Mouse (Mus musculus): ENCODE results near the gene Eef1akmt2. TPM values are rescaled to one million over a fixed set of nuclear protein-coding genes. Genes with fewer than 3 reads are reported as not detected.

Gene Eef1akmt2
- polyA plus RNA-seq, 1 experiment from 2014 or later: 74.1 TPM

DNA sequence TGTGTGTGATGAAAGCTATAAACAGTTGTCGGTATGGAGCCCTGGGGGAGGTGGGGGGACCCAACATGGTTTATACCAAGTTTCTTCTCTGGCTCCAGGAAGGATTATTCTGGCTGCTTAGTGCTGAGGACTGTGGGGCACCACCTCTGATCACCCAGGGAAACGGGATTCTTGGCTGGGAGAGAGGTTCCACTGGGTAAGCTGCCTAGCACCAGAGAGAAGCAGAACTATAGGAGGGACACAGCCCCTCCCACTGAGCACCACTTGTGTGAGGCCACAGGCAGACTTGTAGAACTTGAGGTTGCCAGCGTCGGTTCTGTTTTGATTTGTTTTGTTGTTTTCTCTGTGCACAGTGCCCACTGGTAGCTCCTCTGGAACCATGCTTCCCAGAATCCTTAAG, 1.5 kb upstream of the Eef1akmt2 start:
- WGBS: 55% methylated on average over 4 of the region's 4 CpGs
- Histone ChIP-seq H3K4me2 (replicated peaks; ENCODE audit: low read depth, low read length) (no peak overlapping the region), H3K27ac (ENCODE audit: low read length) (no peak overlapping the region), H3K9ac (replicated peaks; ENCODE audit: low read depth, low read length) (no peak overlapping the region), H3K4me3 (ENCODE audit: low read depth, low read length) (no peak overlapping the region), H3K36me3 (ENCODE audit: control insufficient read depth, insufficient read depth, low read length) (peaks cover 7% of the 10 kb centered on the region), H3K27me3 (ENCODE audit: control insufficient read depth, insufficient read depth, low read length) (no peaks in the 10 kb centered on the region), H3K9me3 (ENCODE audit: control insufficient read depth, low read depth, low read length) (no peaks in the 10 kb centered on the region), H3K4me1 (ENCODE audit: control insufficient read depth, insufficient read depth, low read length) (no peaks in the 10 kb centered on the region)
- no peak for ATAC-seq (ENCODE audit: insufficient number of reproducible peaks, insufficient read depth, low FRiP score, low read depth)

DNA sequence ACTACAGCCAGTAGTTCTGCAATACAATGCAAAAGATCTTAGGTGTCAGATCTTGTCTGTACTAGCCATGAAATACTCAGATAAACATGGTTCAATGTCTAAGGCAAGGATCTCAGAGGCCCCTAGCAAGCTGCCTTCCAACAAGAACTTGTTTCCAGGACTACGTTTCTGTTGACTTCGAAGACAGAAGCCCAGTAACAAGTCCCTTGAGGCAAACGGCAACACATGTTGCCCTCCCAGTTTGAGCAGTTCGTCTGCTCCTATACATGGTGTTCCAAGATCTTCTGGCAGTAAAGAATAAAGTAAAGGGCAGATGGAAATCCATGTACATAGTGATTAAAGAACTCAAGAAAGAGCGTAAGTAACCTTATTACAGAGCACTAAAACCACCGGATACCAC, 888 bp upstream of the Eef1akmt2 start:
- ATAC-seq (ENCODE audit: insufficient number of reproducible peaks, insufficient read depth, low FRiP score, low read depth): no peak
- H3K36me3 ChIP-seq (ENCODE audit: control insufficient read depth, insufficient read depth, low read length): peaks cover 11% of the 10 kb centered on the region
- no peak overlapping the region for H3K9ac ChIP-seq (replicated peaks; ENCODE audit: low read depth, low read length)
- WGBS: 92% methylated on average over 6 of the region's 6 CpGs
- H3K4me2 ChIP-seq (replicated peaks; ENCODE audit: low read depth, low read length): no peak overlapping the region
- no peaks in the 10 kb centered on the region for H3K4me1 ChIP-seq (ENCODE audit: control insufficient read depth, insufficient read depth, low read length)
- no peaks in the 10 kb centered on the region for H3K9me3 ChIP-seq (ENCODE audit: control insufficient read depth, low read depth, low read length)
- no peak overlapping the region for H3K27ac ChIP-seq (ENCODE audit: low read length)
- H3K4me3 ChIP-seq (ENCODE audit: low read depth, low read length): no peak overlapping the region
- H3K27me3 ChIP-seq (ENCODE audit: control insufficient read depth, insufficient read depth, low read length): no peaks in the 10 kb centered on the region

DNA sequence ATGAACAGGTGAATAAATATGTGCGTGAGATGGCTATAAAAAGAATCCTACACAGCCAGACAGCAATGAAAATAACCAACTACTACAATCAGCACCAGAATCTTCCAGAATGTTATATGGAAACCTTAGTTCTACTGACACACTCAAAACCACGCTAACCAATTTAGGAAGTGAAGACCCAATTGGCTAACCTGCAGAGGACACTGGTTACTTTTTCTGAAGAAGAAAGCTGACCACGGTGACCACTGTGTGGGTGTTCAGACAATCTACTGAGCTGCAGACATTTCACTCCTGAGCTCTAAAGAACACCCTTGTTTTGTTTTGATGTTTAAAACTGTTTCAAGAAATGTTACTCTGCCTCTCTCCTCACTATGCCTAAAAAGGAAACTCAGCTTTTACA, 9.3 kb downstream of the Eef1akmt2 start:
- Histone ChIP-seq H3K9ac (replicated peaks; ENCODE audit: low read depth, low read length) (no peak overlapping the region), H3K4me3 (ENCODE audit: low read depth, low read length) (no peak overlapping the region), H3K9me3 (ENCODE audit: control insufficient read depth, low read depth, low read length) (no peaks in the 10 kb centered on the region), H3K27ac (ENCODE audit: low read length) (no peak overlapping the region), H3K36me3 (ENCODE audit: control insufficient read depth, insufficient read depth, low read length) (peaks cover 13% of the 10 kb centered on the region), H3K27me3 (ENCODE audit: control insufficient read depth, insufficient read depth, low read length) (no peaks in the 10 kb centered on the region), H3K4me2 (replicated peaks; ENCODE audit: low read depth, low read length) (no peak overlapping the region), H3K4me1 (ENCODE audit: control insufficient read depth, insufficient read depth, low read length) (no peaks in the 10 kb centered on the region)
- 93% methylated on average over 3 of the region's 3 CpGs for WGBS
- no peak for ATAC-seq (ENCODE audit: insufficient number of reproducible peaks, insufficient read depth, low FRiP score, low read depth)

DNA sequence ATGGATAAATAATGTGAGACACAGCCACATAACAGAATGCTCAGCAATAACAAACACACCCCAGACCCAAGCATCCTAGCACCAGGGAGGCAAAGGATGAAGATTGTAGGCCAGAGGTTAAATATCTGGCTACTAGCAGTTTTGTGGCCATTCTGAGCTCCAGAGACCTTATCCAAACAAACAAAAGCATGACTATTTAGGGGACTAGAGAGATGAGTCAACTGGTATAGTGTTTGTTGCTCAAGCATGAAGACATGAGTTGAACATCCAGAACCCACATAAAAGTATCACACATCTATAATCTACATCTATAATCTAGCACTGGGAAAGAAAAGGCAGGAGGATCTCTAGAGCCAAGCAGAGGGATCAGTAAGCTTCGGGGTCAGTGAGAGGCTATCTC, 10.0 kb downstream of the Eef1akmt2 start:
- H3K4me3 ChIP-seq (ENCODE audit: low read depth, low read length): no peak overlapping the region
- no peaks in the 10 kb centered on the region for H3K27me3 ChIP-seq (ENCODE audit: control insufficient read depth, insufficient read depth, low read length)
- H3K4me1 ChIP-seq (ENCODE audit: control insufficient read depth, insufficient read depth, low read length): no peaks in the 10 kb centered on the region
- 93% methylated on average over 1 of the region's 1 CpGs for WGBS
- no peaks in the 10 kb centered on the region for H3K9me3 ChIP-seq (ENCODE audit: control insufficient read depth, low read depth, low read length)
- no peak overlapping the region for H3K4me2 ChIP-seq (replicated peaks; ENCODE audit: low read depth, low read length)
- no peak overlapping the region for H3K27ac ChIP-seq (ENCODE audit: low read length)
- no peak for ATAC-seq (ENCODE audit: insufficient number of reproducible peaks, insufficient read depth, low FRiP score, low read depth)
- H3K9ac ChIP-seq (replicated peaks; ENCODE audit: low read depth, low read length): no peak overlapping the region
- H3K36me3 ChIP-seq (ENCODE audit: control insufficient read depth, insufficient read depth, low read length): peaks cover 8% of the 10 kb centered on the region

DNA sequence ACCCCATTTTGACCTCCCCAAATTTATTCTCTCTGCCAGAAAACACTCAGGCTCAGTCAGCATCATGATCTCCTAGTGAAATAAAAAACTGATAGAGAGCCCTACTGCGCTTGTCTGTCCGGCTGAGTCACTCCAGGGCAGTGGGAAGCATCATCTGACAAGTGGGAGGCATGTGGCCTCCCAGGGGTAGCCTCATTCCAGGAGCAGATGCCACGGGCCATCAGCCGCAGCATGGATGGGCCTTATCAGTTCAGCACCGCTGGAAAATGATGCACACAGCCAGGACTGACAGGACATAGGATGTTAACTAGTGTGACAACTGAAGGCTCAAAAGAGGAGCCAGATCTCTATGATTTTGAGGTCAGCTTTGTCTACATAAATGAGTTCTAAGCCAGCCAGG, 11.2 kb downstream of the Eef1akmt2 start:
- H3K9ac ChIP-seq (replicated peaks; ENCODE audit: low read depth, low read length): no peak overlapping the region
- no peak for ATAC-seq (ENCODE audit: insufficient number of reproducible peaks, insufficient read depth, low FRiP score, low read depth)
- peaks cover 9% of the 10 kb centered on the region for H3K36me3 ChIP-seq (ENCODE audit: control insufficient read depth, insufficient read depth, low read length)
- no peaks in the 10 kb centered on the region for H3K9me3 ChIP-seq (ENCODE audit: control insufficient read depth, low read depth, low read length)
- no peak overlapping the region for H3K4me2 ChIP-seq (replicated peaks; ENCODE audit: low read depth, low read length)
- no peak overlapping the region for H3K27ac ChIP-seq (ENCODE audit: low read length)
- 82% methylated on average over 5 of the region's 5 CpGs for WGBS
- no peaks in the 10 kb centered on the region for H3K27me3 ChIP-seq (ENCODE audit: control insufficient read depth, insufficient read depth, low read length)
- H3K4me3 ChIP-seq (ENCODE audit: low read depth, low read length): no peak overlapping the region
- H3K4me1 ChIP-seq (ENCODE audit: control insufficient read depth, insufficient read depth, low read length): no peaks in the 10 kb centered on the region

DNA sequence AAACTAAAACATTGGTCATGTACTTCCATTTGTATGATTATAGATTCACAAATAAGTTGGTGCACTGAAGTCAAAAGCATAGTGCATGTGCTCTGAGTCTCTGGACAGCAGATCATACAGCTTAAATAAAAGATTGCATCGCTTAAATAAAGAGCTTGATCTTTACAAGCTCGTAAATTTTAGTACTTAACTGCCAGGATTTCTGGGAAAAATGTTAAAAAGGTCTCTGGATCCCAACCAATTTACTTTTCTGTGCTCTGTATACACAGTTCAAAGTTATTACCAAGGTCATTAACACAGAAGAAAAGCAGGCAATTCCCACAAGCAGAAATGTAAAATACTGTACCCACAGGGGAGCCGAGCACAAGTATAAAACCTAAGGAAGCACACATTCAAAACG, 21.5 kb downstream of the Eef1akmt2 start:
- no peak for ATAC-seq (ENCODE audit: insufficient number of reproducible peaks, insufficient read depth, low FRiP score, low read depth)
- H3K4me2 ChIP-seq (replicated peaks; ENCODE audit: low read depth, low read length): no peak overlapping the region
- no peaks in the 10 kb centered on the region for H3K27me3 ChIP-seq (ENCODE audit: control insufficient read depth, insufficient read depth, low read length)
- 74% methylated on average over 4 of the region's 4 CpGs for WGBS
- no peaks in the 10 kb centered on the region for H3K4me1 ChIP-seq (ENCODE audit: control insufficient read depth, insufficient read depth, low read length)
- no peaks in the 10 kb centered on the region for H3K9me3 ChIP-seq (ENCODE audit: control insufficient read depth, low read depth, low read length)
- H3K27ac ChIP-seq (ENCODE audit: low read length): no peak overlapping the region
- H3K36me3 ChIP-seq (ENCODE audit: control insufficient read depth, insufficient read depth, low read length): peaks cover 19% of the 10 kb centered on the region
- H3K9ac ChIP-seq (replicated peaks; ENCODE audit: low read depth, low read length): no peak overlapping the region
- H3K4me3 ChIP-seq (ENCODE audit: low read depth, low read length): no peak overlapping the region

DNA sequence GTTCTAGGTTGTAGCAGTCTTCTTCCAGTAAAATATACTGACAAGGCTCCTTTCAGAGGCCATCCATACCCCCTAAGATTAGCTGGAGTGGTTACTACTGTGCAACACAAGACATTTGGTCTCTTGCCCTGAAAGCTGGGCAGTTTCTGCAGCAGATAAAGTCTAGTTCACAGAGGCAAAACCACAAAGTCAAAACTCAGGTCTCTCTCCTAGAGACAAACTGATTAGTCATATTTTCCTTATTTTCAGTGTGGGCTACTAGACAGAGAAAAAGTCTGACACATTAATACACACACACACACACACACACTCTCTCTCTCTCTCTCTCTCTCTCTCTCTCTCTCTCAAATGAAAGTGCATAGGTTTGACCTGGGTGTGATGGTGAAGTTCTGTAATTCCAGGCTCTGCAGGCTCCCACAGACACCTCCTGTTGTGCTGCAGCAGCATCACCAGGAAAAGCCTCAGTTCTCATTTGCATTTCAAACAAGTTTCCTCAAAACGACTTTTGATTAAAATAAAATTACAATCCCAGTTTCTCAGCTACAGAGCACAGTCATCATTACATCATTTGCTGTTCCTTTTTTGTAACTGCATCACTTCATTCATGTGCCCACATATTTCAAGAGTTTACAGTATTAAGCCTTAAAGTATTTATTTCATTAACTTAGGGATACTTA, 28.0 kb downstream of the Eef1akmt2 start:
- no peaks in the 10 kb centered on the region for H3K27me3 ChIP-seq (ENCODE audit: control insufficient read depth, insufficient read depth, low read length)
- H3K9ac ChIP-seq (replicated peaks; ENCODE audit: low read depth, low read length): no peak overlapping the region
- no peaks in the 10 kb centered on the region for H3K4me1 ChIP-seq (ENCODE audit: control insufficient read depth, insufficient read depth, low read length)
- peaks cover 14% of the 10 kb centered on the region; the same call in 1 of the 2 replicates for H3K36me3 ChIP-seq (ENCODE audit: control insufficient read depth, insufficient read depth, low read length)
- H3K4me2 ChIP-seq (replicated peaks; ENCODE audit: low read depth, low read length): no peak overlapping the region
- H3K27ac ChIP-seq (ENCODE audit: low read length): no peak overlapping the region
- no peak for ATAC-seq (ENCODE audit: insufficient number of reproducible peaks, insufficient read depth, low FRiP score, low read depth)
- WGBS: 19% methylated on average over 1 of the region's 1 CpGs
- no peak overlapping the region for H3K4me3 ChIP-seq (ENCODE audit: low read depth, low read length)
- no peaks in the 10 kb centered on the region for H3K9me3 ChIP-seq (ENCODE audit: control insufficient read depth, low read depth, low read length)

DNA sequence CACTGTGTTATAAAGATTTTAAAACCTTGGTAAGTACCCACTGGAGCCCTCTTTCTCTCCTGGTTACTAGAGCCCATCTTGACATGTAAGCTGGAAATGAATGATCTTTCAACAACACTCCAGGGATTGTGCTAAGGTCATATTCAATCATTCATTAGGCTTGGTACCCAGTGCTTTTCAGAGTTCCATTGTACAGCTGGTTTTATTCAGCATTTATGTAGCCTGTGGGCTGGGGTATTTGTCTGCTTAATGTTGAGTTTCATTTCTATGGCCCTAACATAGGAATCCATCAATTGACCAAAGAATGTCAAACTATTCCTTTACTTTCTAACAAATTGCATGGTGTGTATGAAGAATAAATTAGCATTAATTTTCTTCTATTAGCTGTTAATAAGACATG, 28.6 kb downstream of the Eef1akmt2 start:
- Histone ChIP-seq H3K9me3 (ENCODE audit: control insufficient read depth, low read depth, low read length) (no peaks in the 10 kb centered on the region), H3K36me3 (ENCODE audit: control insufficient read depth, insufficient read depth, low read length) (peaks cover 14% of the 10 kb centered on the region; the same call in 1 of the 2 replicates), H3K4me1 (ENCODE audit: control insufficient read depth, insufficient read depth, low read length) (no peaks in the 10 kb centered on the region), H3K4me2 (replicated peaks; ENCODE audit: low read depth, low read length) (no peak overlapping the region), H3K27me3 (ENCODE audit: control insufficient read depth, insufficient read depth, low read length) (no peaks in the 10 kb centered on the region), H3K27ac (ENCODE audit: low read length) (no peak overlapping the region), H3K4me3 (ENCODE audit: low read depth, low read length) (no peak overlapping the region), H3K9ac (replicated peaks; ENCODE audit: low read depth, low read length) (no peak overlapping the region)
- no peak for ATAC-seq (ENCODE audit: insufficient number of reproducible peaks, insufficient read depth, low FRiP score, low read depth)

DNA sequence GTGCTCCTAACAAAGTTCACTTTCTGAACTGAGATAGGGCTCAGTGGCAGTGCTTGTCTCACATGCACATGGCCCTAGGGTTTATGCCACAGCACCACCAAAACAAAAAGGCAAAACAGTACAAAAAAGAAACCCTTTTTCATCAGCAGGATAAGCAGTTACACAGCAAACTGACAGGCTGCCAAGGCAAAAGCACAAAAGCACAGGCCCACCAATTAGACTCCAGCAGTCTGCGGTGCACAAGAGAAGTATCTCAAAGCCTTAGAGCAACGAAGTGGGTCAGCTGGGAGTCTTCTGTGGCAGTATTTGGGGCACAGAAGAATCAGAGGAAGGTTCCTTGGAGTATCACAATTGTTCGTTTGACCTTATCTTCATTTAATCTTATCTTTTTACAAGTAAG, 31.8 kb downstream of the Eef1akmt2 start:
- ATAC-seq (ENCODE audit: insufficient number of reproducible peaks, insufficient read depth, low FRiP score, low read depth): no peak
- Histone ChIP-seq H3K9ac (replicated peaks; ENCODE audit: low read depth, low read length) (no peak overlapping the region), H3K4me2 (replicated peaks; ENCODE audit: low read depth, low read length) (no peak overlapping the region), H3K27me3 (ENCODE audit: control insufficient read depth, insufficient read depth, low read length) (no peaks in the 10 kb centered on the region), H3K27ac (ENCODE audit: low read length) (no peak overlapping the region), H3K36me3 (ENCODE audit: control insufficient read depth, insufficient read depth, low read length) (peaks cover 6% of the 10 kb centered on the region; the same call in 1 of the 2 replicates), H3K4me1 (ENCODE audit: control insufficient read depth, insufficient read depth, low read length) (no peaks in the 10 kb centered on the region), H3K4me3 (ENCODE audit: low read depth, low read length) (no peak overlapping the region), H3K9me3 (ENCODE audit: control insufficient read depth, low read depth, low read length) (no peaks in the 10 kb centered on the region)
- WGBS: 76% methylated on average over 3 of the region's 3 CpGs

Measured in stomach, embryonic 14.5 days (tissue).